Mouse (Mus musculus) lung, postnatal 4 days (tissue): ENCODE measurements around the gene Cdh24.
"Not testable (repeated sequence)": the region's sequence is repeated elsewhere in the genome, so short reads cannot be mapped to it uniquely, and the experiment has no call there.

Experiments used
- DNase-seq, 2 experiments: peaks; one replicate each; pipeline ENCODE4 v3.0.0; 2021

The Cdh24 gene

GRCm38 (mm10) chr14:54642224-54642944, 1.2 kb upstream of the Cdh24 start:
- peak in 1 of 2 experiments; percentile 31 for DNase-seq

GRCm38 (mm10) chr14:54640946-54641304, 239 bp downstream of the Cdh24 start, which contains the start of gene Gm17606:
Gm17606 (plus strand) TSS chr14:54640952.
- no peak for DNase-seq

- no peak for DNase-seq
Observed at GRCm38 (mm10) chr14:54640121-54640520, 1.0 kb downstream of the Cdh24 start.

DNA sequence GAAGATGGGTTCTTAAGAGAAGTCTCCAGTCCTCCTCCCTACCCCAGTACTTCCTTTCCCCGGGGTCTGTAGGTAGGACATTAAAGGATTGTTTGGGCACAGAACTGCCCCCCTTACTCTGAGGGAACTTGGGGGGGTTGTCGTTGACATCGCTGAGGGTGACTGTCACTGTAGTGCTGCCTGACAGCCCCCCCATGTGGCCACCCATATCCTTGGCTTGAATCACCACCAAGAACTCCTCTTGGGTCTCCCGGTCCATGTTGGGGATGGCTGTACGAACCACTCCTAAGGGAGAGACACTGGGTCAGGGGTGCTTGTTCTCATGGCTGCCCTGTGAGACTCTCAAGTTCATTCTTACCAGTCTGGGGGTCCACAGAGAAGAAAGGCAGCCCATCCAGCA, 3.0 kb downstream of the Cdh24 start:
- DNase-seq = no peak

GRCm38 (mm10) chr14:54636954-54637353, 4.2 kb downstream of the Cdh24 start:
- peak; percentile 38 to 58 for DNase-seq

- DNase-seq = no peak
Observed at GRCm38 (mm10) chr14:54634182-54634581, 7.0 kb downstream of the Cdh24 start.

DNA sequence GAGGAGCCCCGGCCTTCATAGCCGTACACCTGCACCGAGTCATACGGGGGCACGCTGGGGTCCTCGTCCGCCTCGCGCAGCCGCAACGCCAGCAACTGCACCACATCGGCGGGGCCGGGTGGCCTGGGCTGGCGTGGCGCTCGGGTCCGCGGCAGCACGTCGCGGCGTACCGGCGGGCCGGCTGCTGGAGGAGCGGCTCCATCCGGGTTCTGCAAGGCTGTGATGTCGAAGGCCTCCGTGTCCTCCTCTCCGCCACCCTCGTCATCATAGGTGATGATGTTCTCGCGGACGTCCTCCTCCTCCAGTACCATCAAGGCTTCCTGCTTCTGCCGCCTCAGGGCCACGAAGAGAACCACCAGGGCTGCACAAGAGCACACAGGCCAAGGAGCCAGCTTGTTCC, 8.9 kb downstream of the Cdh24 start:
- DNase-seq = no peak

GRCm38 (mm10) chr14:54631240-54631599, 9.9 kb downstream of the Cdh24 start:
- DNase-seq = no peak

DNA sequence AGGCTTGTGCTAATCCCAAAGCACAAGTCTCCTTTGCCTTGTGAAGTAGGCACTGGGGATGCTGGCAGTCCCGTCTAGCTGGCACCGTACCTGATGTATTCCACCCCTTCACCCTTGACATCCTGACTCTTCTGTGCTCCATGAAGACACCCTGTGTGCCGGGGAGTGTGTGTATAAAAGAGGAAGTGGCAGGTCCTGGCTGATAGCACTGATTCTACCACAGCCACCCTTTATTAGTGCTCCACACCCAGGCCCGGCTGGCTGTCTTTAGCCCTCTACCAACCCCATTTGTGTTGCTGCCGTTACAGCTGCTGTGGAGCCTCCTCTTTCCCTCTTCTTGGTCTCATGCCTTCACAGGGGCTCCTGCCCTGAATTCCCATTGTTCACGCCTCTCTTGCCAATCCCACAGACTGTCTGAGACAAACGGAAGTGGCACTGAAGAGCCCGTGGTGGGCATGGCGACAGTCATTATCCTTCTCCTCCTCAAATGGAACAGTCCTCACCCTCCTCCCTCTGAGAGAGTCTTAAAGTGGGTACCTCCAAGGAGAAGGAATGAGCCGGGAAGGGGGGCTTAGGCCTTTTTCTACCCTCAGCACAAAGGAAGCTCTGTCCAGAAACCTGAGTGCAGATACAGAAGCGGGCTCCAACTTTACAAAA, 10.5 kb downstream of the Cdh24 start:
- no peak for DNase-seq

- DNase-seq = no peak
Observed at GRCm38 (mm10) chr14:54629797-54630196, 11.4 kb downstream of the Cdh24 start.

GRCm38 (mm10) chr14:54628103-54628502, 13.1 kb downstream of the Cdh24 start:
- DNase-seq = no peak

DNA sequence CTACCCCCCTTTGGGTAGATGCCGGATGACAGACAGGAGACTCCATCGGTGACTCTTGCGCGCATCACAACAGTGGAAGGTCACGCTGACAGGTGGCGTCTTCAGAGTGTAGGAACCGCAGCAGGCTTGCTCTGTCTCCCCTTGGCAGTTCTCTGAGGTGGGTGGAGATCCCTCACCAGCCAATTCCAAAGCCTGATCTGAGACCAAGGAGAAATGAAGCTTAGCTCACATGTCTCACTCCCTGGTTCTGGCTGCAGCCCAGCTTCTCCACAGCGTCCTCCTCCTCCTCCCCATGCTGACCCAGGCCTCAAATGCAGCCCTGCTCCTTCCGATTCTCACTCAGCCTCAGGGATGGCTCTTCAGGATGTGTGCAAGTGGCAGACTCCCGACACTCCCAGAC, 16.2 kb downstream of the Cdh24 start:
- no peak for DNase-seq

DNA sequence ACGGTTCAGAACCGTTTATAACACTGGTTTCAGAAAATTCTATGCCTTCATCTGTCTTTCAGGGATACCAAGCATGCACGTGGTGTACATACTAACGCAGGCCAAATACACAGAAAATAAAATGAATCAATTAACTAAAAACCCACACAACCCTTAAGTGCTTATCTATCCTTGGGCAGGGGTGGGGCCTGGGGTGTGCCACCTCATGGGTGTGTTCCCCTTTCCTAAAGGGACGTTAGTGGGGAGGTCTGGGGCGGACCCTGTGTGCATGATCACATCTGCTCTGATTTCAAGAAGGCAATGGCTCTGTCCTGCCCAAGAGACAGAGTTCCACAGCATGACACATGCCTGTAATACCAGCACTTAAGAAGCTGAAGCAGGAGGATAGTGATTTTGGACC, 17.8 kb downstream of the Cdh24 start:
- DNase-seq = no peak

DNA sequence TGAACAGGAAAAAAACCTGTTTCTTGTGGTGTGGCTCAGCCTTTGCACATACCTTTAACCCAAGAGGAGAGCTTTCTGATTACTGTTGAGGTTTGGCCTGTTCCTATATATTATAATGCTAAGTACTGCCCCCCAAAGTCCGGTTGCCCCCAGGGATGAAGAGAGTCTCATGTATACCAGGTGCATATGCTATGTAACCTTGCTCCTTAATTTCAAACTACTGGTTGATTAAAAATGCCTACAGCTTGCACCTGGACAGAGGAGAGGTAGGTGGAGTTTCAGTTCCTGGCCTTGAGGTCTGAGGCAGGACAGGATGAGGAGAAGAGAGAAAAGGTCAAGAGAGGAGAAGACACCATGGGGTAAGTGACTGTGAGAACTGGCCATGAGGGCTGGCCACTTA, 20.0 kb downstream of the Cdh24 start, which contains the start of gene Psmb11:
TSS of gene Psmb11 (plus strand) at position 301 of the 400 bp plus-strand sequence.
- no peak for DNase-seq

GRCm38 (mm10) chr14:54617897-54618365, 23.2 kb downstream of the Cdh24 start, which contains the start of gene Psmb5:
Psmb5 (minus strand) TSS chr14:54618022.
- peak; percentile 90 to 92 for DNase-seq

DNA sequence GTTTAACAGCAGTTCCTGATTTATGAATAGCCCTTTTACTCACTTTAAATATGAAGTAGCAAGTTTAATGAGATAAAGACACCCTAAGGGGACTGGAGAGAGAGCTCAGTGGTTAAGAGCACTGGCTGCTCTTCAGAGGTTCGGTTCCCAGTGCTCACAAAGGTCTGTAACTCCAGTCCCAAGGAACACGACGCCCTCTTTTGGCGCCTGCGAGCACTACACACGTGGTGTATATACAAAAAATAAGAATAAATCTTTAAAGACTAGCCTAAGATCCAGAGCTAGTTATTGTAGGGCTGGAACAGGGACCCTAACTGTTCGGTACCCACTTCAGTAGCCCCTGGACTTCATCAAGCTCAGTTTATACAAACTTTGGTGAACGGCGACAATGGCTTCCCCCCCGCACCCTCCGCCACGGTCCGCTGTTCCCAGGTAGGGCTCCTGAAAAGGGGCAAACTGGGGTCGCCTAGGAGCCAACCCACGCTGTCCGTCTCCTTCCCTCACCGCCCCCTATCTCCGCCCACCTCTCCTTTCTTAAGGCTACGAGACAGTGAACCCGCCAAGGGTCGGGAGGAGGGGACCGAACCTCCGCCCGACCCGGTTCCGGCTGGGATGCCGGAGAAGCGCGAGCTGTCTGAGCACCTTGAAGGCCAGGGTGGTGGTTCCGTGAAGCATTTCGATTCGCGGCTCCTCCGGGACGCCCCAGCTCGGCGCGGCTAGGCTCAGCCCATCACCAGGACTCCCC, 23.8 kb downstream of the Cdh24 start:
- no peak for DNase-seq

DNA sequence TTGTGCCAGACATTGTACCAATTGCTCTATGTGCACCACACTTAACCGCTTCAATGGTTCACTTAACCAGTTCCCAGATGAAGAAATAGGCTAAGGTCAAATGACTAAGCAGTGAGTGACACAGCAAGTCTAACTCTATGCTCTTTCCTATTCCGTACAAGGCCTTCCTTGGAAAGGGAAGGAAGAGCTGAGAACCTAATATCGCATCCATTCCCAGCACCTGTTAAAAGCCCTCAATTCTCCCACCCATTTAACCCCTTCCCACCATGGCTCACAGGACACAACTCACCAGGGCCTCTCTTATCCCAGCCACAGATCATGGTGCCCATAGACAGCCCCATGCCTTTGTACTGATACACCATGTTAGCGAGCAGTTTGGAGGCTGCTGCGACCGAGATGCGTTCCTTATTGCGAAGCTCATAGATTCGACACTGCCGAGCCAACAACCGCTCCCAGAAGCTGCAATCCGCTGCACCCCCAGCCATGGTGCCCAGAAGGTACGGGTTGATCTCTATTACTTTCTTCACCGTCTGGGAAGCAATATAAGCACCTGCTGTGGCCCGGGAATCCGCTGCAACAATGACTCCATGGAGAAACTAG, 24.8 kb downstream of the Cdh24 start:
- DNase-seq = no peak

DNA sequence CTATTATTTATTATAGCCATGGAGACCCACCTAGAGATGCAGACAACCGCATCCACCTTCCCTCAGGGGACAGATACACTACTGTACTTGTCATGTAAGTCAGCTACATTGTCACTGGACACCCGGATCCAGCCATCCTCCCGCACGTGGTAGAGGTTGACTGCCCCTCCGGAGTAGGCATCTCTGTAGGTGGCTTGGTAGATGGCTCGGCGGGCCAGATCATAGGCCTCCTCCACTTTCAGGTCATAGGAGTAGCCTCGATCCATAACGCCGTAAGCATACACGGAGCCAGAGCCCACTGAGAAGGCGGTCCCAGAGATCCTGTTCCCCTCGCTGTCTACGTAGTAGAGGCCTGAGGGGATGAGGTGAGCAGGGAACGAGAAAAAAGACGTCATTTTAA, 27.0 kb downstream of the Cdh24 start:
- DNase-seq = not testable (repeated sequence)

DNA sequence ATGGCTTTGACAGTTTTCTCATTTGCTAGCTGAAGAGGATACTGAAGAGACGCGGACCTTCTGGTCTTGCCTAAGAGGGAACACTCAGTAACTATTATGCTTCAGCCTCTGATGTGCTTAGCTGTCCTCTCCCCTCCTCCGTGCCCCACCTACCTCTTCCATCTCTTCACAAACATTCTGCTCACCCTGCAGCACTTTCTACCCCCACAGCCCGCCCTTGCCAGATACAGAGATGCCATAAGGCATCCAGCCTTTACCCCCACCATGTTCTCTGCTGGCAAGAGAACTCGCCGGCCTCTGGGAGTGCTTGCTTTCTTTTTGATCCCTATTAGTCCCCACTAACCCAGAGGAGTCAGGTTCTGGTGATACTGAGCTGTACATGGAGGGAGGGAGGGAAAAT, 30.5 kb downstream of the Cdh24 start:
- DNase-seq = no peak

- peak in 1 of 2 experiments; percentile 37 for DNase-seq
Observed at GRCm38 (mm10) chr14:54609962-54610361, 31.2 kb downstream of the Cdh24 start.

GRCm38 (mm10) chr14:54609245-54609644, 31.9 kb downstream of the Cdh24 start:
- DNase-seq = peak in 1 of 2 experiments; percentile 56

GRCm38 (mm10) chr14:54607226-54607625, 33.9 kb downstream of the Cdh24 start:
- no peak for DNase-seq

DNA sequence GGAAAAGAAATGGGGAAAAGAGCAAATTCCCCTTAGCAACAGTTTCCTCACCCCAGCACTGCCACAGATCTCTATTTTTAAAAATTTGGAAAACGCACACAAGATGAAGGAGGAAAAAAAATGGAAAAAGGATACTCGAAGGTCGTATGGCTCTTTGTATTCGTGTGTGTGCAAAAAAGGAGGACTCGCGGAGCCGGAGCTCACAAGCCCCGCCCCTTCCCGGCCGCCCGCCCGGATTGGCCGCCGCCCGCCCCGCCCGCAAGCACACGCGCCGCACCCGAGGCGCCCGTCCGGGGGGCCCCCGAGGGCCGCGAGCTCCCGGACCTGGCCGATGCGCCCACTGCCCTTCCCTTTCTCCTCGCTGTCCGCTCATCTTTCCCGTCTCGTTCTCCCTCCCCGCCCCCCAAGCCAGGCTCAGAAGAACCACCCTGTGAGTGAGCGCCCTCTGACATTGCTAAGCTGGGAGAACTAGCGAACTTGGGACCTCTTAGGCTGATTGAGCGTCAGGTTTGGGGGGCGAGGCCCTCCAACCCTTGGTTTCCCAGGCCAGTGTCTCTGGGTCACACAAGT, 35.3 kb downstream of the Cdh24 start, which contains the start of gene 4931414P19Rik:
TSS of gene 4931414P19Rik (minus strand) at position 242 of the 570 bp plus-strand sequence.
- DNase-seq = peak; percentile 88 to 91
